Mouse (Mus musculus) frontal cortex, postnatal 14 days (tissue): ENCODE data around the gene Rpl21.
"Not testable (repeated sequence)": the region's sequence is repeated elsewhere in the genome, so short reads cannot be mapped to it uniquely, and the experiment has no call there.

Experiments
- DNase-seq, 2 experiments: peaks; one replicate each; pipeline ENCODE4 v3.0.0; 2022; ENCODE audit warnings: low spot score in 2 of 2

The Rpl21 gene

DNA sequence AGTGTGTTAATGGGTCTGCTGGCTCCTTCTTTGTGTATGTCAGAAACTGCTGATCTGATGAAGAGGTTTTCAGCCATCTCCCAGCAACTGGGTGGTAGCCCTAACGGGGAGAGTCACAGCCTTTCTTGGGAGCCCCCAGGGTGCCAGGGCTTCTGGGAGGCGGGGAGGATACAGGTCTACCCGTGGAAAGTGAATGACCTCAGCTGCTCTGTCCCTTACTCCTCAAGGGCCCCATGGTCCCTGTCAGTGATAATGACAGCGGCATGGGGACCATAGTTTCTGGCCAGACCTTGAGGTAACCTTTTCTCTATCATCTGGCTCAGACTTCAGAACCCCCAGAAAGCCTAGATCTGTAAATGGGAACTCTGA is 35.2 kb downstream of the Rpl21 start:
- DNase-seq = no peak

DNA sequence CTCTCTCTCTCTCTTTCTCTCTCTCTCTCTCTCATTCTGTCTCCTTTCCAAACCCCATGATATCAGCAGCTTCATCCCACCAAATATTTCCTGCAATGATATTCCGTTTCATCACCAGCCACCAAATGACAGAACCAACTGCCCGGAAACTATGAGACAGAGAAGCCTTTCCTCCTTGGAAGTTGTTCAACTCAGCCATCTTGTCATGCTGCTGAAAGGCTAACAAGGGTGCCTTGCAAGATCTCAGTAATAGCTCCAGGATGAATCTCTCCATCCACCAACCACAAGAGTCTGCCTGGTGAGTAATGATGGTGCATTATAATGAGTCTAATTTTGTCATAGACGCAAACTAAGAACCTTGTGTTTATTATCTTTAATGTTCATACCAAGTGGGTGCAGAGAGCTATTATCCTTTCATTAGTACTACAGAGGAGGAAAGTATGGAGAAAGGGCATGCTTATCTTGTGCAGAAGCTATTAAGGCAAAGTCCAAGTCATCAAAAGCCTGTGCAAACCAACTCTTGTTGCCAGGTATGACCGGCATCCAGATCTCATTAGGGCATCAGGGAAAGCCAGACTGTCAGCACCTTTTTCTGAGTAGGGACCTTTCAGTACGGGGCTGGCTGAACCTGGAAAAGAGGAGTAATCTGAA is 40.4 kb downstream of the Rpl21 start:
- no peak for DNase-seq

GRCm38 (mm10) chr5:146876024-146876423 is 43.3 kb downstream of the Rpl21 start:
- DNase-seq = no peak

- not testable (repeated sequence) for DNase-seq
Observed at GRCm38 (mm10) chr5:146877882-146878281, 45.2 kb downstream of the Rpl21 start.

DNA sequence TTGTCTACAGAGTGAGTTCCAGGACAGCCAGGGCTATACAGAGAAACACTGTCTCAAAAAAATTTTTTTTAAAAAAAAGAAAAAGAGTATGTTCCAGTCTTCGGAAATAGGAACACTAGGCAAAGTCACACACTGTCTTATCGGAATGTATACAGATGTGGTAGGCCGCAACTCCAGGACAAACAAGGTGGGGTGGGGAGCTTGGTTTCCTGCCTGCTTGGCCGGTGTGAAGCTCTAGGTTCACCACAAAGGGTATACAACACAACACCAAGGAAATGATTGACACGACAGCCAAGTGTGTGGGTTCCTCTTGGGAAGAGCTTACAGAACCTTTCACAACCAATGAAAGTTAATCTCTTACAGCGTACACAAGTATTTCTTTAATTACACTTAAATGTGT is 49.6 kb downstream of the Rpl21 start:
- no peak for DNase-seq

- DNase-seq = no peak
Observed at GRCm38 (mm10) chr5:146883053-146883452, 50.4 kb downstream of the Rpl21 start.

DNA sequence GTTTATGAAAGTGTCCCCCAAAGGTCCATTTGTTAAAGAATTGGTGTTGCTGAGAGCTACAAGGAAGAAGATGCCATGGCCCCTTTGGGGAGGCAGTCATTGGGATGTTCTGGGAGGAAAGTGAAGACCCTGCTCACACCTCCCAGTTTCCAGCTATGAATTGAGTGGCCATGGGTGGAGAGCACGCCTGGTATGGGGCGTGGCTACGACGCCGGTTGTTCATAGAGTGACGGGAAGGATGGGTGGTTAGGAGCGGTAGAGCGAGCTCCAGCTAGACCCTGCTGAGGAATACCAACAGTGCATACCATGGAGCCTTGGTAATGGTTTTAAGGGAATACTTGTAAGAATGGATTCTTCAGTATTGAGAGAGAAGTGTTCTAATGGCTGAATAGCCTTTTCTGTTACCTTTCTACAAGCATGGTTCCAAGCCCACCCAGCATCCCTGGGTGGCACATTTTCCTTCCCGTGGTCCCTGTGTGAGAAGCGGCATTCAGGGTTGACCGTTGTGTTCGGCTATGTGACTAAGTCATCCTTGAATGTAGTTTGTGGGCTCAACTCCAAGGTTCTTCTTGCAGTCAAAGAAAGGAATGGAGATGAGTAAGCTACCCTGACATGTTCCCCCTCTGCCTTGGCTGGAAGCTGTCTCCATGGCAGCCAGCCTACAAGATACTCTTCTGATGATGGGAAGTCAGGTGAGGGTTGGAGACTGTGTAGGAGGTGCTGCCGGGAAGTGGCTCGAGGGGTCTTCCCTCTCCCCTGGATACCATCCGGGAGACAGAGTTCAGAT is 51.0 kb downstream of the Rpl21 start:
- DNase-seq = no peak
